Mouse (Mus musculus): ENCODE results near the gene Sele. TPM values are rescaled to one million over a fixed set of nuclear protein-coding genes. Genes with fewer than 3 reads are reported as not detected.

Gene Sele
- polyA plus RNA-seq, 1 experiment from 2014 or later = 0.06 TPM

- no peak for ATAC-seq
- no peaks in the 10 kb centered on the region for H3K36me3 ChIP-seq (ENCODE audit: control insufficient read depth, insufficient read depth, low read length)
Observed at GRCm38 (mm10) chr1:164078323-164078741, 30.3 kb downstream of the Sele start.

DNA sequence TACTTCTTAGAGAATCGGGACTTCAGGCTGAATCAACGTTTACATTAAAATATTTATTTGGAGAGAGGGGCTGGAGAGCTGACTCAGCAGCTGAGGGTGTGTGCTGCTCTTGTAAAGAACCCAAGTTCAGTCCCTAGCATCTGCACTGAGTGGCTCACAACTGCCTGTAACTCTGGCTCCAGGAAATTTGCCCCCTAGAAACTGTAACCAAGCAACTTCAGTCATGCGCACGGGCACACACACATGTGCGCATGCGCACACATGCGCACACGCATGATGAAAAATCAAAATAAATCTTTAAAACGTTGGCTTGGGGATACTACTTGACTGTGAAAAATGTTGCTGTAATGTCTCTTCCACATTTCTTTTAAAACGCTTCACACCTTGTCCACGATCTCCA, 31.1 kb downstream of the Sele start:
- Histone ChIP-seq H3K27me3 (replicated peaks; ENCODE audit: control insufficient read depth, insufficient read depth, low read length) (no peaks in the 10 kb centered on the region), H3K4me2 (ENCODE audit: low read depth, low read length) (no peak overlapping the region), H3K36me3 (ENCODE audit: control insufficient read depth, insufficient read depth, low read length) (no peaks in the 10 kb centered on the region), H3K9me3 (ENCODE audit: control insufficient read depth, low read length) (no peaks in the 10 kb centered on the region), H3K4me1 (ENCODE audit: control insufficient read depth, insufficient read depth, low read length) (no peaks in the 10 kb centered on the region), H3K27ac (ENCODE audit: low read length) (no peak overlapping the region), H3K4me3 (ENCODE audit: low read length) (no peak overlapping the region), H3K9ac (ENCODE audit: low read depth, low read length) (no peak overlapping the region)
- no peak for ATAC-seq
- 77% methylated on average over 11 of the region's 11 CpGs for WGBS

More at GRCm38 (mm10) chr1:164078323-164078741, 30.3 kb downstream of the Sele start:
- Histone ChIP-seq H3K9ac (ENCODE audit: low read depth, low read length) (no peak overlapping the region), H3K9me3 (ENCODE audit: control insufficient read depth, low read length) (no peaks in the 10 kb centered on the region), H3K27me3 (replicated peaks; ENCODE audit: control insufficient read depth, insufficient read depth, low read length) (no peaks in the 10 kb centered on the region), H3K27ac (ENCODE audit: low read length) (no peak overlapping the region), H3K4me3 (ENCODE audit: low read length) (no peak overlapping the region), H3K4me2 (ENCODE audit: low read depth, low read length) (no peak overlapping the region), H3K4me1 (ENCODE audit: control insufficient read depth, insufficient read depth, low read length) (no peaks in the 10 kb centered on the region)
- WGBS = 83% methylated on average over 4 of the region's 4 CpGs

- ATAC-seq = no peak
- Histone ChIP-seq H3K9me3 (ENCODE audit: control insufficient read depth, low read length) (no peaks in the 10 kb centered on the region), H3K4me3 (ENCODE audit: low read length) (no peak overlapping the region), H3K27ac (ENCODE audit: low read length) (no peak overlapping the region), H3K4me1 (ENCODE audit: control insufficient read depth, insufficient read depth, low read length) (no peaks in the 10 kb centered on the region), H3K36me3 (ENCODE audit: control insufficient read depth, insufficient read depth, low read length) (no peaks in the 10 kb centered on the region), H3K4me2 (ENCODE audit: low read depth, low read length) (no peak overlapping the region), H3K27me3 (replicated peaks; ENCODE audit: control insufficient read depth, insufficient read depth, low read length) (no peaks in the 10 kb centered on the region), H3K9ac (ENCODE audit: low read depth, low read length) (no peak overlapping the region)
- 88% methylated on average over 4 of the region's 4 CpGs for WGBS
Observed at GRCm38 (mm10) chr1:164083046-164083445, 35.0 kb downstream of the Sele start.

DNA sequence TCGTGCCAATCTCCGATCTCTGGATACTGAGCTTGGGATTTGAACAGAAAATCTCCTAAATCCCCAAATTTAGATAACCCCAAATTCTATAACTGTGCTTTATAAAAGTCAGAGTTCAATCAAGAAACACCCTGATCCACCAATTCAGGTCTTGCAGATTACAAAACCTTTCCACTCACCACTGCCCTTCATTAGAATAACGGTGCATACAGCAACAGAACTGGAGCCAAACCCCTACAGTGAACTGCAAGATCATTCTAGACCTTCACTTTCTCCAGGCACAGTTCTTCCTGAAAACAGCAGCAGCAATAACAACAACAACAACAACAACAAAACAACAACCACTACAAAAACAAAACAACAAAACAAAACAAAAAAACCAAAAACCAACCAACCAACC, 38.8 kb downstream of the Sele start:
- Histone ChIP-seq H3K4me3 (ENCODE audit: low read length) (no peak overlapping the region), H3K27me3 (replicated peaks; ENCODE audit: control insufficient read depth, insufficient read depth, low read length) (no peaks in the 10 kb centered on the region), H3K4me2 (ENCODE audit: low read depth, low read length) (no peak overlapping the region), H3K4me1 (ENCODE audit: control insufficient read depth, insufficient read depth, low read length) (no peaks in the 10 kb centered on the region), H3K9ac (ENCODE audit: low read depth, low read length) (no peak overlapping the region), H3K27ac (ENCODE audit: low read length) (no peak overlapping the region), H3K36me3 (ENCODE audit: control insufficient read depth, insufficient read depth, low read length) (no peaks in the 10 kb centered on the region), H3K9me3 (ENCODE audit: control insufficient read depth, low read length) (no peaks in the 10 kb centered on the region)
- ATAC-seq = no peak
- WGBS = 82% methylated on average over 3 of the region's 3 CpGs

DNA sequence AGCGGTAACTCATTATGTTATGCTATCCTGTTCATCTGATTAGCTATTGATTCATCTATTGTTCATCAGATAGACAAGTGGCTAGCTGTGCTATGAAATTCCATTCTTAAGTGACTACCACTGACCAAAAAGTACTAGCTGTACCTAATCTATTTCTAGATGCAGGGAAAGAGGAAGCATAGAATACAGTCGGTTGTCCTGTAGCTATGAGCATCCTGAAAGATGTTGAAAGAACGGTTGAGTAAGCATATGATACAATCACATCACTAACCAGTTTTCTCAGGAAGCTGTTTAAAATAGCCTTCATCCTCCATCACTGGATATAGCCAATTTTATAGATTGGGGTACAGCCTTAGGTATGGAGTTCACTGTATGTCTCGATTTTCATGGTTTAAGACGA, 39.8 kb downstream of the Sele start:
- no peak for ATAC-seq
- Histone ChIP-seq H3K4me3 (ENCODE audit: low read length) (no peak overlapping the region), H3K36me3 (ENCODE audit: control insufficient read depth, insufficient read depth, low read length) (no peaks in the 10 kb centered on the region), H3K4me1 (ENCODE audit: control insufficient read depth, insufficient read depth, low read length) (no peaks in the 10 kb centered on the region), H3K9ac (ENCODE audit: low read depth, low read length) (no peak overlapping the region), H3K4me2 (ENCODE audit: low read depth, low read length) (no peak overlapping the region), H3K9me3 (ENCODE audit: control insufficient read depth, low read length) (no peaks in the 10 kb centered on the region), H3K27me3 (replicated peaks; ENCODE audit: control insufficient read depth, insufficient read depth, low read length) (no peaks in the 10 kb centered on the region), H3K27ac (ENCODE audit: low read length) (no peak overlapping the region)
- 89% methylated on average over 5 of the region's 5 CpGs for WGBS

GRCm38 (mm10) chr1:164096780-164097179, 48.7 kb downstream of the Sele start:
- no peaks in the 10 kb centered on the region for H3K4me1 ChIP-seq (ENCODE audit: control insufficient read depth, insufficient read depth, low read length)
- H3K27me3 ChIP-seq (replicated peaks; ENCODE audit: control insufficient read depth, insufficient read depth, low read length) = no peaks in the 10 kb centered on the region
- H3K27ac ChIP-seq (ENCODE audit: low read length) = no peak overlapping the region
- H3K4me2 ChIP-seq (ENCODE audit: low read depth, low read length) = no peak overlapping the region
- no peak overlapping the region for H3K4me3 ChIP-seq (ENCODE audit: low read length)
- H3K9ac ChIP-seq (ENCODE audit: low read depth, low read length) = no peak overlapping the region
- H3K9me3 ChIP-seq (ENCODE audit: control insufficient read depth, low read length) = no peaks in the 10 kb centered on the region
- ATAC-seq = no peak
- 33% methylated on average over 6 of the region's 6 CpGs for WGBS
- no peaks in the 10 kb centered on the region for H3K36me3 ChIP-seq (ENCODE audit: control insufficient read depth, insufficient read depth, low read length)

- no peak overlapping the region for H3K4me3 ChIP-seq (ENCODE audit: low read length)
- no peak for ATAC-seq
- no peaks in the 10 kb centered on the region for H3K9me3 ChIP-seq (ENCODE audit: control insufficient read depth, low read length)
- no peaks in the 10 kb centered on the region for H3K4me1 ChIP-seq (ENCODE audit: control insufficient read depth, insufficient read depth, low read length)
- no peak overlapping the region for H3K9ac ChIP-seq (ENCODE audit: low read depth, low read length)
- H3K36me3 ChIP-seq (ENCODE audit: control insufficient read depth, insufficient read depth, low read length) = no peaks in the 10 kb centered on the region
- no peaks in the 10 kb centered on the region for H3K27me3 ChIP-seq (replicated peaks; ENCODE audit: control insufficient read depth, insufficient read depth, low read length)
- H3K4me2 ChIP-seq (ENCODE audit: low read depth, low read length) = no peak overlapping the region
- no peak overlapping the region for H3K27ac ChIP-seq (ENCODE audit: low read length)
- 67% methylated on average over 2 of the region's 2 CpGs for WGBS
Observed at GRCm38 (mm10) chr1:164097911-164098310, 49.9 kb downstream of the Sele start.

- ATAC-seq = no peak
- Histone ChIP-seq H3K9ac (ENCODE audit: low read depth, low read length) (no peak overlapping the region), H3K4me3 (ENCODE audit: low read length) (no peak overlapping the region), H3K27ac (ENCODE audit: low read length) (no peak overlapping the region), H3K4me1 (ENCODE audit: control insufficient read depth, insufficient read depth, low read length) (no peaks in the 10 kb centered on the region), H3K27me3 (replicated peaks; ENCODE audit: control insufficient read depth, insufficient read depth, low read length) (no peaks in the 10 kb centered on the region), H3K4me2 (ENCODE audit: low read depth, low read length) (no peak overlapping the region), H3K36me3 (ENCODE audit: control insufficient read depth, insufficient read depth, low read length) (no peaks in the 10 kb centered on the region), H3K9me3 (ENCODE audit: control insufficient read depth, low read length) (no peaks in the 10 kb centered on the region)
- 64% methylated on average over 2 of the region's 2 CpGs for WGBS
Observed at GRCm38 (mm10) chr1:164098372-164098771, 50.3 kb downstream of the Sele start.

Other genes starting within 250 kb of the Sele start
- 12.9 and 14.2 TPM in 2 replicates for gene Scyl3, start 119.1 kb upstream of the Sele start, polyA plus RNA-seq (2015; fragmentation: Nextera tagmentation; extraction: Ambion mirVana)
- gene BC055324, start 53.4 kb upstream of the Sele start, polyA plus RNA-seq (2015; fragmentation: Nextera tagmentation; extraction: Ambion mirVana) = 12.6 and 13.9 TPM in 2 replicates
- 8.5 and 9.1 TPM in 2 replicates for gene Mettl18, start 53.3 kb upstream of the Sele start, polyA plus RNA-seq (2015; fragmentation: Nextera tagmentation; extraction: Ambion mirVana)
- gene Sell, start 13.7 kb downstream of the Sele start, polyA plus RNA-seq (2015; fragmentation: Nextera tagmentation; extraction: Ambion mirVana) = 0.93 and 1.2 TPM in 2 replicates
- 0.10 and 0.13 TPM in 2 replicates for gene Selp, start 67.0 kb downstream of the Sele start, polyA plus RNA-seq (2015; fragmentation: Nextera tagmentation; extraction: Ambion mirVana)
- 0.32 and 0.36 TPM in 2 replicates for gene F5, start 103.6 kb downstream of the Sele start, polyA plus RNA-seq (2015; fragmentation: Nextera tagmentation; extraction: Ambion mirVana)
- 10.9 and 11.3 TPM in 2 replicates for gene Slc19a2, start 200.8 kb downstream of the Sele start, polyA plus RNA-seq (2015; fragmentation: Nextera tagmentation; extraction: Ambion mirVana)
- 8.1 and 8.6 TPM in 2 replicates for gene Ccdc181, start 227.4 kb downstream of the Sele start, polyA plus RNA-seq (2015; fragmentation: Nextera tagmentation; extraction: Ambion mirVana)

All from intestine, embryonic 16.5 days (tissue).